Mouse (Mus musculus) bone marrow macrophage, adult 2 months (primary cell): ENCODE results near the gene Rom1.

Experiments
- CTCF ChIP-seq: IDR thresholded peaks from 2 replicates; pipeline ENCODE4 v1.5.1; 2012; ENCODE audit warnings: low read depth, mild to moderate bottlenecking, low read length, moderate library complexity
- POLR2A ChIP-seq: IDR thresholded peaks from 2 replicates; pipeline ENCODE4 v1.6.1; 2012; ENCODE audit warnings: mild to moderate bottlenecking, low read depth, low read length, borderline replicate concordance

GRCm38 (mm10) chr19:8946929-8947328 lies 17.8 kb upstream of the Rom1 start:
- TF ChIP-seq CTCF: no peak
- no peak for TF ChIP-seq POLR2A
